Mouse (Mus musculus) skeletal muscle tissue, adult 2 months (tissue): ENCODE measurements around the gene As3mt.

Experiments
- DNase-seq: peaks from one replicate; pipeline ENCODE4 v3.0.0-alpha.2; 2012; ENCODE audit warnings: low read depth, low spot score

As3mt gene

GRCm38 (mm10) chr19:46707296-46708151 lies at the start of gene As3mt:
Gene As3mt, plus strand, starts transcription at chr19:46707458.
- DNase-seq: peak; percentile 40

- no peak for DNase-seq
Observed at GRCm38 (mm10) chr19:46658348-46658747, 48.9 kb upstream of the As3mt start.

DNA sequence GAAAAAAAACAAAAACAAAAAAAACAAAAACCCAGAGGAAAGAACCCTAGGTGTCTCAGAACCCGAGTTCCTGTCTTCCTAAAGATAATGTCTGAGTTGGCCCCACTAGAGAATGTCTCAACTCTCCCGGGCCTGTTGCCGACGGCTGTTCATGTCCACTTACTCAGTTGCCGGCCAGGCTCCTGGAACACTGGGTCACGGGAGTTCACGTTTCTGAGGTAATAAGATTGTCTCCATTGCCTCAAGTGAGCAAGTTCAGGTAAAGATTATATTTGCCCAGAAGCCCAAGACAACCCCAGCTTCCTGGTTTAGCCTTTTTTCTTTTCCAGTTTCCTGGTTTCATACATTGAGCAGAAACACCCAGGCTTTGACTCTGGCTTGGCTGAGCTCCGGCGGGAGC lies 48.4 kb upstream of the As3mt start:
- DNase-seq: no peak

- no peak for DNase-seq
Observed at GRCm38 (mm10) chr19:46661511-46661910, 45.7 kb upstream of the As3mt start.

- DNase-seq: no peak
Observed at GRCm38 (mm10) chr19:46662214-46662613, 45.0 kb upstream of the As3mt start.

DNA sequence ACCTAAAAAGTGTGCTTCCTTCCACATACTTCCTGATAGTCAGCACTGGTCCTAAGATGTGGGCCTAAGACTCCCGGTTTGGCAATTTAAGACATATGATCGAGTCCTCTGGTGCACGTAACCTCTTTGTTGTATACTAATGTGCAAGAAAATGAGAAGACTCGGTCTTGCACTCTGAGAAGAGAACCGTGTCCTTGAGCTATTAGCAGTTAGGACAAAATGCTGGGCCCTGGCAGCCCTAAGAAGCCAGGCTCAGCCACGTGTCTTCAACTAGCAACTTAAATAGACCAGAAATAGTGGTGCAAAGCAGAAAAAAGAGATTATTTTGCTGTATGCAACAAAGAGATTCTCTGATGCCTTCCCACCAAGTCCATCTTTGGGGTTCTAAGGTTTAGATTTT lies 44.5 kb upstream of the As3mt start:
- no peak for DNase-seq

DNA sequence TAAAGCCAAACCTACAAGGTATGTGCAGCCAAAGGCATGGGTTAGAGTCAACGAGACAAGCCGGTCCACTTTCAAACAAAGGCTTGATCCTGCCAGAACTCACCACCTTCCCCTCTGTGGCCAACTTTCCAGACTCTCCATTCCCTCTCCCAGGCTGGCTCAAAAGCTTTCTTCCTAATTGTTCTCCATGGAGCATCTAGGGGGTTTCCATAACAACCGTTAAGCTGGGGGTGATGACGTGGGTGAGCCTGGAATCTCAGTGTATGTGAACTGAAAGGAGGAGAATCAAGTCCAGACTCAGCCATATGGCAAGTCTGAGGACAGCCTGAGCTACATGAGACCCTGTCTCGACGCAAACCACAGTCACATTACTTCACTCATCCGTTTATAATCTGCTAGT lies 41.8 kb upstream of the As3mt start:
- no peak for DNase-seq

DNA sequence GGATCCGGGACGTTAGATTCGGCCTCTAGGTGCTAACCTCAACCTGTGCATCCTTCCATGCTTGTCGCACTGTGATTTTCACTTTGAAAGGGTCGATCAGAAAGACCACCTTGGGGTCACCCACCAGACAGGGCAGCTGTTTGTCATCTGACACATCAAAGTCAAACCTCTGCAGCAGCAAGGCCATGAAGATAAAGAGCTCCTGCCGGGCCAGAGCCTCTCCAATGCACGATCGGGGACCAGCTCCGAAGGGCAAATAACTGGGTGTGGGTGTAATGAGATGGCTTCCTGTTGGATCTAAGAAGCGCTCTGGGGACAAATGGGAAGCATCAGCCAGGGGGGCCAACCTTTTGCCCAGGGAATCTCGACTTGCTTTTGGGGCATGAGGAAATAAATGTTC lies 40.0 kb upstream of the As3mt start:
- no peak for DNase-seq

GRCm38 (mm10) chr19:46668263-46668662 lies 39.0 kb upstream of the As3mt start:
- DNase-seq: no peak

- no peak for DNase-seq
Observed at GRCm38 (mm10) chr19:46669802-46670201, 37.5 kb upstream of the As3mt start.

DNA sequence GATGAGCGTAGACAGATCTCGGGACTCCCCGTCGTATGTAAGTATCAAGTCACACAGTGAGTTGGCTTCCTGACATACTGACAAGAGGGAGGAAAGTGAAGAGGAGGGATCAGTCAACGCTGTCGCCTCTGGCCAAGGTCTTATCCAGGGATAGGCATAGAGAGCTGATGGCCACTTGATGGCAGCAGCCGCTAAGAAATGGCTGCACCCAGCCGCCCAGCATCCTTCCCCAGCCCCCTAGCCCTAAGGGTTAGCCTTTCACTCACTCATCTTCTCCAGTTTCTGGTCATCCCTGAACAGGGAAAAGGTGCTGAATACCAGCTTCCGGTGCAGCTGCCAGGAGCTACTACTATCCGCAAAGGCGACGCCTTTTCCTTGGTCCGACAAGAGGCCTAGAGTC lies 36.6 kb upstream of the As3mt start:
- no peak for DNase-seq

- DNase-seq: no peak
Observed at GRCm38 (mm10) chr19:46672766-46673418, 34.4 kb upstream of the As3mt start, which contains the start of gene Cyp17a1. Gene Cyp17a1, minus strand, starts transcription at chr19:46673172.

- no peak for DNase-seq
Observed at GRCm38 (mm10) chr19:46675641-46676040, 31.6 kb upstream of the As3mt start.

GRCm38 (mm10) chr19:46679720-46680383 lies 27.4 kb upstream of the As3mt start:
- DNase-seq: no peak

DNA sequence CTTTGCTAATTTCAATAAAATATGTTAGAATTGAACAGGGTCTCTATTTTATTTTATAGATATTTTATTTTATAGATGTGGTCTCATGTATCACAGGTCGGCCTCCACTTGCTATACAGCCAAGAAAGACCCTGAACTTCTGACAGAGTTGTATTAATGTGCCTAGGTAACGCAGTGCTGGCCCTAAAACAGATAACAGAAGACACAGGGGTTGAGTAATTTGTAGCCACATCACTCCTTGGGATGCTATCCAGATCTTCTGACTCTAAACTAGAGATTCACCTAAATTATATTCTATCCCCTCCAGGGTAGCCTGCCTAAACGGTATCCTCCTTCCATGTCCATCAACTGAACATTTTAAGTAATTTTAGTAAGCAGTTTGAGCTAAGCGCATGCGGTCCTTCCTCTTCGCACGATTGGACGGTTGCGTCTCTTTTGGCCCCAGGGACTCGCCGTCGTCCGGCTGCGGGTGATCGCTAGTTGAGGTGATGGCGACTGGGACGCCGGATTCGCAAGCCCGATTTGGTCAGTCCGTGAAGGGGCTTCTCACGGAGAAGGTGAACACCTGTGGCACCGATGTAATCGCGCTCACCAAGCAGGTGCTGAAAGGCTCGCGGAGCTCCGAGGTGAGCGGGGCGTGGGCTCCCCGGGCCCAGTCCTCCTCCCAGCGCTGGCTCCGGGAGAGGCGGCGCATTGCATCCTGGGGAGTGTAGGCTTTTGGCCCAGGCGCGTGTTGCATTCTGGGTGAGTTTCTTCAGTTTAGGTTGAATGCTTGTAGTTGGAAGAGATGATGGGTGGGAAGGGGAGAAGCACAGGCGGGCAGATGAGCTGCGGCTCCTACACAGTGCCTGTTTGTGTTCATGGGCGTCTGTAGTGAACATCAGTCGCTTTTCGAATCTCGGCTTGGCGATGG lies 17.5 kb upstream of the As3mt start, which contains the start of gene Borcs7:
Gene Borcs7 (plus strand): TSS at position 447 of the 913 bp plus-strand sequence.
- peak; percentile 67 for DNase-seq

- no peak for DNase-seq
Observed at GRCm38 (mm10) chr19:46690387-46690786, 16.9 kb upstream of the As3mt start.

GRCm38 (mm10) chr19:46691078-46691477 lies 16.2 kb upstream of the As3mt start:
- no peak for DNase-seq

DNA sequence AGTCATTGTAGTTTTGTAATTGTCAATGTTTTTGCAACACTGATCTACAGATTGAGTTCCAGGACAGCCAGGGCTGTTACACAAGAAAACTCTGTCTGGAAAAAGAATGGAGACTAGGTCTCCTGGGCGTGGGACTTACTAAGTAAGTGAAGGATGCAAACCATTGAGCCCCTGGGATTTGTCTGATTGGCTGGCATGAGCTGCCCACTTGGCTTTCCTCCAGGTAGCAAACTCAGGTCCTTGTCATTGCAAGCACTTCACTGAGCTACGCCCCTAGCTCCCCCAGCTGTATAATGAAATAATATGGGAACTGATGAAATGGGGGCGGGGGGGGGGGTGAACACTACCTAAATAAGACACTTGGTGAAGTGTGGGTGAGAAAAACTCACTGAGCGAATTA lies 14.1 kb upstream of the As3mt start:
- no peak for DNase-seq

DNA sequence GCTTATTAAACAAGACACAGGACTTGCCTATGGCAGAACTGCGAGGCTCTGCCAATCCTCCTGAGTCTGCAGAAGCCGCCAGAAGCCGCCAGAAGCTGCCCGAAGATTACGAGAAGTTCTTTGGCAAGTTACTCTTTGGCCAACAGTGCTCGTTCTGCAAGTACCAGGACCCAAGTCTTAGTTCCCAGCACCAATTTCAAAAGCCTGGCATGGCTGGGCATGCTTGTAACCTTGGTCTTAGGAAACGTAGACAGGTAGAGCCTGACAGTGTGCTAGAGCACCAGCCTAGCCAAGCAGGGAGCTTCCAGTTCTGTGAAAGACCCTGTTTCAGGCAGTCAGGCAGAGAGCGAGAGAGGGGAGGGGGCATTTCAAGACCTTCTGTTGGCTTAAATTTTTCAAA lies 10.8 kb upstream of the As3mt start:
- DNase-seq: no peak

- DNase-seq: no peak
Observed at GRCm38 (mm10) chr19:46696943-46697342, 10.3 kb upstream of the As3mt start.

DNA sequence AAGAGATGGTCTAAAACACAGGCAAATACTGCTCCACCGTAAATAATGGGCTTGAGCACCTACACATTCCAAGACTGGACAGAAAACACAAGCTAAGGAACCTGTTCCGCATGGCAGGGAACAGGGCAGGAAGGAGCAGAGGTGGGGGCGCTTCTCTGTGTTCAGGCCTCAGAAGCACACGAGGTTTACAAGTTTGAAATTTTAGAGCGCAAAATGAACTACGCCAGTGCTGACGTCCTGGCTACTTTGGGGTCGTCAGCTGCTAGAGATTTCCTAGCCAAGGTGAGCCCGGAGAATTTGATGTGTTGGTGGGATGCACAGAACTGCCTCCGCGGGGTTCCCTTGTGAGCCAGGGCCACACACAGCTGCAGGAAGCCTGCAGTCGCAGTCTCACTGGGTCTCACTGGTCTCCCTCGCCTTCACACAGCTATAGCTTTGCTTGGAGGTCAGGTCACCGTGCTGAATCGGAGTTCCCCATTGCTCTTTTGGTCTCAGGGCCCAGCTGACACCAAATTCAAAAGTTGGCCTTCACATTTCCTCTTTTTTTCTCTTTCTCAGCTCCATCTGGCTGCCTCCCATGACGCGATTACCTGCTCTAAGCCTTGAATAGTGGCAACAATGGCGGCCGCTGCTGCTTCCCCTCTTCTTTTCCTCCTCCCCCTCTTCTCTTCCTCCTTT lies 9.3 kb upstream of the As3mt start:
- no peak for DNase-seq
